ENCODE assay signal across 9 mouse cellular contexts in genomic region chr3:88615902-88616391, GRCm38 (mm10). TPM values are rescaled to one million over a fixed set of nuclear protein-coding genes. Genes with fewer than 3 reads are reported as not detected.
A peak's percentile ranks its signal among the peaks of the same experiment; 100 is the strongest.
DNase-seq lines count a peak whose midpoint lies in the region; ATAC-seq and TF ChIP-seq lines count a peak whose summit lies in the region.
"Had no signal": no experiment of that assay in that cellular context is flagged by ENCODE, and none has a peak within 500 bp of the region (broad histone marks: within the 10 kb centered on the region; RNA-seq: fewer than 3 reads in every experiment).

No protein-coding gene starts in this region.

- intact Hi-C loops in left cerebral cortex, adult 2 months (cut with DNase I): no loop called here

- H3K4me3 ChIP-seq in left cerebral cortex, adult 2 months: peak overlapping the region; percentile 21
- H3K4me3 ChIP-seq in cerebellum, adult 2 months (replicated peaks; ENCODE audit: insufficient read depth, low read depth, low read length): peak overlapping the region; percentile 88
- H3K4me3 ChIP-seq in intestine, postnatal 0 days (ENCODE audit: low read depth, low read length): no peak overlapping the region

- 0 out of 2 replicates have a peak, but pooled peaks have one; percentile 17 for ATAC-seq in intestine, postnatal 0 days

- TF ChIP-seq CTCF in left cerebral cortex, adult 2 months (IDR thresholded peaks at IDR 0.05): no peak
- TF ChIP-seq CTCF in cerebellum, adult 2 months (IDR thresholded peaks at IDR 0.05; ENCODE audit: borderline replicate concordance, insufficient read depth, low read depth, low read length): no peak
- peak; percentile 17 for TF ChIP-seq CTCF in intestine, postnatal 0 days (IDR thresholded peaks at IDR 0.05; ENCODE audit: low read depth)

- H3K27me3 ChIP-seq in cerebellum, adult 2 months (ENCODE audit: control insufficient read depth, insufficient read depth, low read length): no peaks in the 10 kb centered on the region
- H3K27me3 ChIP-seq in intestine, postnatal 0 days (replicated peaks; ENCODE audit: control insufficient read depth, insufficient read depth, low read length): no peaks in the 10 kb centered on the region
- no peaks in the 10 kb centered on the region for H3K27me3 ChIP-seq in splenic B cell, adult 2 months (ENCODE audit: control insufficient read depth, insufficient read depth, low read length, poor library complexity, severe bottlenecking)

- H3K9me3 ChIP-seq in intestine, postnatal 0 days (ENCODE audit: control insufficient read depth): no peaks in the 10 kb centered on the region

- TF ChIP-seq POLR2A in cerebellum, adult 2 months (IDR thresholded peaks at IDR 0.05; ENCODE audit: borderline replicate concordance, insufficient read depth, low read length): peak; percentile 59; the same call in 1 of the 2 replicates

- H3K4me2 ChIP-seq in intestine, postnatal 0 days (replicated peaks; ENCODE audit: low read depth): peak overlapping the region; percentile 40

- no peak for DNase-seq in left cerebral cortex, adult 2 months (ENCODE audit: extremely low spot score in 1 of 2, low spot score in 2 of 2)
- DNase-seq in left cerebral cortex, adult 18-20 months (ENCODE audit: low spot score in 2 of 2): no peak
- DNase-seq in cerebellum, adult 2 months: peak; percentile 80 to 84
- peak; percentile 64 to 88 for DNase-seq in gastrocnemius, postnatal 4 days (ENCODE audit: low spot score in 2 of 2)
- DNase-seq in splenic B cell, adult 2 months (ENCODE audit: low read depth, low spot score): peak; percentile 54
- no peak for DNase-seq in ovary, postnatal 14 days (ENCODE audit: low spot score)
- no peak for DNase-seq in layer of hippocampus, adult 9-10 months (ENCODE audit: low spot score)

- WGBS in cerebellum, adult 2 months: 7% methylated on average over 9 of the region's 9 CpGs
- 63% methylated on average over 9 of the region's 9 CpGs for WGBS in intestine, postnatal 0 days

- no peak overlapping the region for H3K9ac ChIP-seq in intestine, postnatal 0 days (ENCODE audit: low read depth, low read length)

- H3K27ac ChIP-seq in left cerebral cortex, adult 2 months: peak overlapping the region; percentile 20; the same call in 1 of the 2 replicates
- H3K27ac ChIP-seq in cerebellum, adult 2 months (ENCODE audit: insufficient read depth, low read length): peak overlapping the region; percentile 96
- H3K27ac ChIP-seq in intestine, postnatal 0 days (ENCODE audit: low read depth, low read length): no peak overlapping the region

- peaks cover 15% of the 10 kb centered on the region for H3K4me1 ChIP-seq in cerebellum, adult 2 months (ENCODE audit: control insufficient read depth, insufficient read depth, low read length)
- no peaks in the 10 kb centered on the region; the same call in 1 of the 2 replicates for H3K4me1 ChIP-seq in intestine, postnatal 0 days (replicated peaks; ENCODE audit: control insufficient read depth, insufficient read depth, low read length)

- H3K36me3 ChIP-seq in intestine, postnatal 0 days (ENCODE audit: control insufficient read depth, insufficient read depth): no peaks in the 10 kb centered on the region; the same call in 1 of the 2 replicates
- no peaks in the 10 kb centered on the region for H3K36me3 ChIP-seq in splenic B cell, adult 2 months (ENCODE audit: control insufficient read depth, insufficient read depth, low read length, poor library complexity, severe bottlenecking)

RNA-seq across cellular contexts. Expression of gene Arhgef2, which starts 10.2 kb away (rescaled TPM):
- 100 to 1,000 TPM; 239 to 266 TPM for total RNA-seq in left cerebral cortex, adult 2 months (2021)
- 100 to 1,000 TPM; 219 to 239 TPM for total RNA-seq in left cerebral cortex, adult 18-20 months (2021)
- 128 and 129 TPM in 2 replicates for polyA plus RNA-seq in cerebellum, adult 2 months (2012; rRNA removed)
- total RNA-seq in gastrocnemius, postnatal 4 days (2021): 100 to 1,000 TPM; 161 to 166 TPM
- polyA plus RNA-seq in intestine, postnatal 0 days (2015; fragmentation: Nextera tagmentation; extraction: Ambion mirVana): 21.6 and 22.1 TPM in 2 replicates

RNA-seq across cellular contexts. Expression of gene Rxfp4, which starts 37.0 kb away (rescaled TPM):
- not detected for total RNA-seq in left cerebral cortex, adult 2 months (2021)
- total RNA-seq in left cerebral cortex, adult 18-20 months (2021): not detected
- polyA plus RNA-seq in cerebellum, adult 2 months (2012; rRNA removed): not detected in 2 replicates
- total RNA-seq in gastrocnemius, postnatal 4 days (2021): not detected
- polyA plus RNA-seq in intestine, postnatal 0 days (2015; fragmentation: Nextera tagmentation; extraction: Ambion mirVana): not detected in 2 replicates
- total RNA-seq: liver, adult 2 months had no signal
- polyA plus RNA-seq: liver, adult 2 months had no signal

RNA-seq across cellular contexts. Expression of gene Ssr2, which starts 40.3 kb away (rescaled TPM):
- 10 to 100 TPM; 90.2 to 90.3 TPM for total RNA-seq in left cerebral cortex, adult 2 months (2021)
- 10 to 100 TPM; 87.6 to 89.5 TPM for total RNA-seq in left cerebral cortex, adult 18-20 months (2021)
- polyA plus RNA-seq in cerebellum, adult 2 months (2012; rRNA removed): 141 and 142 TPM in 2 replicates
- total RNA-seq in gastrocnemius, postnatal 4 days (2021): 100 to 1,000 TPM; 150 to 159 TPM
- polyA plus RNA-seq in intestine, postnatal 0 days (2015; fragmentation: Nextera tagmentation; extraction: Ambion mirVana): 249 and 268 TPM in 2 replicates

Comparison
In these comparisons a context has a peak if more than half of its experiments do, and no peak if none do; other contexts are left out.
1. DNase-seq: peak in cerebellum, adult 2 months (2 of 2), gastrocnemius, postnatal 4 days (2 of 2) and splenic B cell, adult 2 months (single experiment); none in left cerebral cortex, adult 2 months (0 of 2), left cerebral cortex, adult 18-20 months (0 of 2), ovary, postnatal 14 days (single experiment) and layer of hippocampus, adult 9-10 months (single experiment).